In genomic region chr10:108300843-108301242, GRCm38 (mm10) we compare ENCODE assay signal across 8 mouse cellular contexts. TPM values are rescaled to one million over a fixed set of nuclear protein-coding genes. Genes with fewer than 3 reads are reported as not detected.
DNase-seq lines count a peak whose midpoint lies in the region; ATAC-seq lines count a peak whose summit lies in the region.

No protein-coding gene starts in this region.

- no peaks in the 10 kb centered on the region for H3K36me3 ChIP-seq in embryonic facial prominence, embryonic 12.5 days
- no peaks in the 10 kb centered on the region for H3K36me3 ChIP-seq in limb, embryonic 11.5 days (ENCODE audit: control insufficient read depth, insufficient read depth, low read length)
- no peaks in the 10 kb centered on the region for H3K36me3 ChIP-seq in midbrain, embryonic 14.5 days (ENCODE audit: control insufficient read depth, insufficient read depth, low read length)

- H3K27me3 ChIP-seq in embryonic facial prominence, embryonic 12.5 days: no peaks in the 10 kb centered on the region
- H3K27me3 ChIP-seq in limb, embryonic 11.5 days (ENCODE audit: control insufficient read depth, insufficient read depth, low read length): no peaks in the 10 kb centered on the region
- no peaks in the 10 kb centered on the region for H3K27me3 ChIP-seq in midbrain, embryonic 14.5 days (ENCODE audit: control insufficient read depth, insufficient read depth, low read length)

- no peak overlapping the region; the same call in 1 of the 2 replicates for H3K4me2 ChIP-seq in embryonic facial prominence, embryonic 12.5 days (replicated peaks)
- no peak overlapping the region for H3K4me2 ChIP-seq in limb, embryonic 11.5 days (ENCODE audit: low read depth, severe bottlenecking)
- peak overlapping the region; percentile 21; the same call in 1 of the 2 replicates for H3K4me2 ChIP-seq in midbrain, embryonic 14.5 days (ENCODE audit: low read length)

- 0 out of 2 replicates have a peak, but pooled peaks have one; percentile 60 for ATAC-seq in embryonic facial prominence, embryonic 12.5 days (ENCODE audit: insufficient number of reproducible peaks, insufficient read depth, low FRiP score, low TSS enrichment)
- ATAC-seq in limb, embryonic 11.5 days (ENCODE audit: insufficient number of reproducible peaks, low FRiP score, low TSS enrichment, low read depth): 0 out of 2 replicates have a peak, but pooled peaks have one; percentile 61
- ATAC-seq in midbrain, embryonic 14.5 days (ENCODE audit: low FRiP score, low TSS enrichment): peak; percentile 64; the same call in 1 of the 2 replicates

- no peak overlapping the region for H3K9ac ChIP-seq in embryonic facial prominence, embryonic 12.5 days
- no peak overlapping the region for H3K9ac ChIP-seq in limb, embryonic 11.5 days (ENCODE audit: low read length)
- no peak overlapping the region for H3K9ac ChIP-seq in midbrain, embryonic 14.5 days (replicated peaks; ENCODE audit: low read length)

- no peak overlapping the region for H3K4me3 ChIP-seq in embryonic facial prominence, embryonic 12.5 days
- H3K4me3 ChIP-seq in limb, embryonic 11.5 days (ENCODE audit: low read depth, low read length): no peak overlapping the region
- H3K4me3 ChIP-seq in midbrain, embryonic 14.5 days (replicated peaks; ENCODE audit: low read depth, low read length): no peak overlapping the region

- DNase-seq in 3134 (ENCODE audit: extremely low read depth, insufficient read length, low spot score): peak; percentile 59
- DNase-seq in adrenal gland, postnatal 36 days: peak; percentile 88 to 90
- peak; percentile 77 to 89 for DNase-seq in heart, adult 18-20 months
- DNase-seq in kidney, adult 18-20 months: peak; percentile 88
- peak; percentile 82 for DNase-seq in limb, embryonic 11.5 days (ENCODE audit: low spot score)
- DNase-seq in midbrain, embryonic 14.5 days: peak; percentile 94
- DNase-seq in spleen, adult 12 weeks (ENCODE audit: low spot score): peak; percentile 43

- no peak overlapping the region for H3K27ac ChIP-seq in embryonic facial prominence, embryonic 12.5 days
- H3K27ac ChIP-seq in limb, embryonic 11.5 days (replicated peaks; ENCODE audit: low read depth, low read length): no peak overlapping the region
- no peak overlapping the region for H3K27ac ChIP-seq in midbrain, embryonic 14.5 days (replicated peaks; ENCODE audit: low read depth, low read length)

- H3K4me1 ChIP-seq in embryonic facial prominence, embryonic 12.5 days: no peaks in the 10 kb centered on the region
- H3K4me1 ChIP-seq in limb, embryonic 11.5 days (ENCODE audit: control insufficient read depth, insufficient read depth, low read length): no peaks in the 10 kb centered on the region
- H3K4me1 ChIP-seq in midbrain, embryonic 14.5 days (ENCODE audit: control insufficient read depth, insufficient read depth, low read length): no peaks in the 10 kb centered on the region

- no peaks in the 10 kb centered on the region for H3K9me3 ChIP-seq in embryonic facial prominence, embryonic 12.5 days
- H3K9me3 ChIP-seq in limb, embryonic 11.5 days (ENCODE audit: control insufficient read depth, low read length): no peaks in the 10 kb centered on the region
- H3K9me3 ChIP-seq in midbrain, embryonic 14.5 days (ENCODE audit: control insufficient read depth, low read length): no peaks in the 10 kb centered on the region

- 11% methylated on average over 19 of the region's 19 CpGs for WGBS in embryonic facial prominence, embryonic 12.5 days
- 9% methylated on average over 19 of the region's 19 CpGs for WGBS in limb, embryonic 11.5 days
- WGBS in midbrain, embryonic 14.5 days: 15% methylated on average over 19 of the region's 19 CpGs

RNA-seq across cellular contexts. Expression of gene Pawr, which starts 31.1 kb away (rescaled TPM):
- 10 to 100 TPM; 10.7 to 13.0 TPM for total RNA-seq in adrenal gland, postnatal 36 days (2021)
- polyA plus RNA-seq in embryonic facial prominence, embryonic 12.5 days (2016; fragmentation: Nextera tagmentation; extraction: Ambion mirVana): 9.2 and 9.6 TPM in 2 replicates
- 1 to 10 TPM; 4.4 to 4.8 TPM for total RNA-seq in heart, adult 18-20 months (2021)
- 4.9 TPM in 2 replicates for polyA plus RNA-seq in limb, embryonic 11.5 days (2014; fragmentation: Nextera tagmentation; extraction: Ambion mirVana)
- polyA plus RNA-seq in midbrain, embryonic 14.5 days (2014; fragmentation: Nextera tagmentation; extraction: Ambion mirVana): 2.2 and 2.7 TPM in 2 replicates

Comparison
In these comparisons a context has a peak if more than half of its experiments do, and no peak if none do; other contexts are left out.
1. DNase-seq: peak in every context shown above with its lines; median percentile 94 in midbrain, embryonic 14.5 days; 89 in adrenal gland, postnatal 36 days; 88 in kidney, adult 18-20 months; 83 in heart, adult 18-20 months; 82 in limb, embryonic 11.5 days; 59 in 3134; 43 in spleen, adult 12 weeks.